Mouse (Mus musculus) thymus, postnatal 36 days (tissue): ENCODE results near the gene Zfp414.

Experiments
- DNase-seq, 2 experiments: peaks; one replicate each; pipeline ENCODE4 v3.0.0; 2022; ENCODE audit warnings: mixed read lengths in 2 of 2

Zfp414 gene

DNA sequence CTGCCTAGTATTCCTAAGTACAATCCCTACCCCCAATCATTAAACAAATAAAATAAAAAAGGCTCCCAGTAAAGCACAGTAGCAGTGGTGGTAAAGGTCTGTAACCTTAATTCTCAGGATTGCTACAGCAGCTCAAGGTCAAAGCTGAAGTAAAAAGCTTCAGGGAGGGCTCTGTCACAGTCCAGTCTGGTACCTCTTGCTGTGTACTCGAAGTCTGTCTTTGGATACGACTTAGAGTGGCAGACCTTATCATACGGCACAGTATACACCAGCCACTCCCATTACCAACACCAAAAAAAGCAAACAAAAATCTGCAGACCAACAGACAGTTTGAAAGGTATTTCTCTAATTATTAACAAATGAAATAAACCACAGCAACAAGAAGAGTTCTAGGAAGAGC lies 37.9 kb downstream of the Zfp414 start:
- DNase-seq: no peak

DNA sequence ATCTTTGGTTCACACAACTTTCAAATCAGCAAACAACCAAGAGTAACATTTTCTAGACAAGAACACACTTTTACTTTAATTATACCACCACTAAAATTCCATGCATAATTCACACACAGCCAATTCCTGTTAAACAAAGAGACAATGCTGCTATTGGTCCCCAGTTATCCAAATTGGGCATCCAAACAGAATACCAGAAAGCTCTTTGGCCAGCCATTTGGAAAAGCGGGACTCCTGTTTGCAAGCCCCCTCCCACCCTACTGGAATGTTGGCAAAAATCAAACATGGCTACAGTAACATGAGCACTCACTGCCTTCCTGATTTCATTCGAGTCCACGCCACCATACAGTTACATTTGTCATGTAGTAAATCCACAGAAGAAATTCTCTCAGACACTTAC lies 40.8 kb downstream of the Zfp414 start:
- no peak for DNase-seq

DNA sequence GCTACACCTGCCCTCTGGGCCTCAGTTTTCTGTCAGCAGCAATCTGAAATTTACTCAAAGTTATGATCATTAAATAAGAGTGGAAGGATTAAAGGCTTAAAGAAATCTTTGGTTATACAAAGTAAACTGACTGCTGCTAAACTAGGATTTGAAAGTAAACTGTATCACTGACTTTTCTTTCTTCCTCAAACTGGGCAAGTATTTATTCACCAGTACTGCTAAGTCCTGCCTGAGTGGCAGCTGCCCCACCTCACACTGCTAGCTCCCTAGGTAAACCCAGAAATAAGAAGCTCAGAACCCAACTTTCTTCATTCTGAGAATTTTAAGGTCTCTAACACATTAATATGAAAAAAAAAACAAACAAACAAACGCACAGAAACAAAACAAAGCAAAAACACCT lies 44.9 kb downstream of the Zfp414 start:
- DNase-seq: no peak

DNA sequence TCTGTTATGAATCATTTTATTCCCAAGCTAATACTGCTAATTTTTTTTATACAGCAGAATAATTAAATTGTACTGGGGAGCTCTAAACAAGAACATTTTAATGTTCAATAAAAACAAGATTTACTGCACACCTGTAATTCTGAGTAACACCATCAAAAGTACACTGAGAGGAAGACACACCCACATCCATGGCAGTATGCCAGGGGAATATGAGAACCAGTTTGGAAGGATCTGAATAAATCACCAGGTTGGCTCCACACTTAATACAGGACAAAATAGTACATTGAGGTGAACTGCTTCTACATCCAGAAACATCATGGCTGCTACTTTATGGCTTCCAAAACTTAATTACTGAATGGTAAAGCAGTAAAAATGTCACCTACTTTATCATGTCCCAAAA lies 46.6 kb downstream of the Zfp414 start:
- no peak for DNase-seq

DNA sequence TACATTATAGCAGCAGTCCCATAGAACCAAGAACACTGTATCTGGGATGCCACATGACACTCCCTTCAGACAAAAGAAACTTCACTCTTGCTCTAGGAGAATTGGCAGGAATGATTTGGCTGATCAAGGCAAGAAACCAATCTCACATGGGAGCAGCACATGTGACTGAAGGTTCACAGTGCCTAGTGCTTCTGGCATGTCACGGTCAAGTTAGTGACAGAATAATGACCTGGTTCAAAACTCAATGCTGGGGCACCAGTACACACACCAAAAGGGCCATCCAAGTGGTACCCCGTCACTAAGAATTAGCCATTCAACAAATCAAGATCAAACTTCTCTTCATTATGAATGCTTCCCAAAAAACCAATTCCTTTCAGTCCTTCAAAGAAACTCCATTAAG lies 47.2 kb downstream of the Zfp414 start:
- DNase-seq: no peak

DNA sequence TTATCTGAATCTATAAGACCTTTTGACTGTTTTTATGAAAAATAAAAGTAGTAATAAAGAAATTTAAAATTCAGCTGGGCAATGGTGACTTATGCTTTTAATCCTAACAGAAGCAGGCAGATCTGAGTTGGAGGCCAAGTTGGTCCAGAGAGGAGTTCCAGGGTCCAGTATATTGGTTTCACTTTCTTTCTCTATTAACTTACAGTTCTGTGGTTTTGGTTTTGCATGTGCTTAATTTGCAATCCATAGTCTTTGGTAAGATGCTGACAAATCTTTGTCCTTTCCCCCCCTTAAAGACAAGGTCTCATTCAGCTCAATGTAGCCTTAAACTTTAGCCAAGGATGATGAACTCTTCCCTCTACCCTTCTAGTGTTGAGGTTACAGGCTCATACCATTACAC lies 49.9 kb downstream of the Zfp414 start:
- no peak for DNase-seq
